Mouse (Mus musculus): ENCODE results near the gene Ercc6.

The Ercc6 gene

DNA sequence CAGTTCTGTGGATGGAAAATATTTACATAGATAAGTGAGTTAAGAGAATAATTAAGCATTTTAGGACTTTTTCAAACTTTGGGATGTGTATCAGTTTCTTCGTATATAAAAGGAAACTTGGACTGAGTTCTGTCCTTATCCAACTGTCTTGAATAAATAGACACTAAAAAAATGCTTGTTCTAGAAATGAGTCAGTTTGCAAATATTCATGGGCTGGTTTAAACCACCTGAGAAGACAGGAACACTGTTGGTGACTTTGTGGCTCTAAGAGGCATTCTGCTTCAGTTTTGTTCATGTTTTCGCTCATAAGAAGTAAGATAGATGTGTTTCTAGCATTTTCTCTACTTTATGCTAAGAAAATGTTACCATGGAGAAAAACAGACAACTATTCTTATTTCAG, 5.2 kb downstream of the Ercc6 start:
- WGBS, result 88% methylated on average over 2 of the region's 2 CpGs

DNA sequence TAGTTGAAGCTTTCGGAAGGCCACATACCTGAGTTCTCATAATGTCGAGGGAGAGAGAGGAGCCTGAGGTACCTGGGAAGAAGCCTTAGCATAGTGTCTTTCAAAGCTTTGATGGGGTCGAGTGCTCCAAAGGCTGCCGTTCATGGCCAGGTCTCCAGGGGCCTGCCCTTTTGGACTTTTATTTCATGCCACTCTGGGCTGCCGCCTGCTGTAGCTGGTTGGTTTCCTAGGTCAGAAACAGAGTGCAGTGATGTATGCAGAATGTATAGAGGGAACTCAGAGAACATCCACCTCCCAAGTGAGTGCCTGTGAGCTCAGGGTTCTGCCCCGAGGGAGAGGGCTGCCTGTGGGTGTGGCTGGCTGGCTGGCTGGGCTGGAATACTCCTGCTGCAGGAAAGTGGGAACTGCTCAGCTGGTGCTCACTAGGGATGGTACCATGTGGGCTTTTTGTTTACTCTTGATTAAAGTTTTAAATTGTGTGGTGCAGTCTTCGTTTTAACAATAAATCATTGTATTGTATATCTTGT, 7.1 kb downstream of the Ercc6 start:
- 81% methylated on average over 7 of the region's 7 CpGs for WGBS

DNA sequence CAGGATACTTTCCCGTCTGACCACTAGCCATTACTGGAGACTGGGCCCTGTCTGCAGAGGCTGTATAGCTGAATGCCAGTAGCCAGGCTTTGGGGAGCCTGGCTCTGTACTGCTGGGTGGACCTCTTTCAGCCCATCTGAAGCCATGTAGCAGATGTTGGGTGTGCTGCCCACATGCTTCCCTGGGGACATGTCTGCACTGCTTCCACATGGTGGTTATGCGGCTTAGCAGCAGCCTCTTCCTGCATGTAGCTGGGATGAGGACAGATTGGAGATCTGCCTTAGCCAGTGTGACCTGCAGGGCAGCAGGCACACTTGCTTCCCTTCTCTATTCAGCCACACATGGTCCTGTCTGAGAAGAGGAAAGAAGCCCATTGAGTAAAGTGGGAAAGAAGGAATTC, 9.0 kb downstream of the Ercc6 start:
- WGBS, result 74% methylated on average over 2 of the region's 2 CpGs

DNA sequence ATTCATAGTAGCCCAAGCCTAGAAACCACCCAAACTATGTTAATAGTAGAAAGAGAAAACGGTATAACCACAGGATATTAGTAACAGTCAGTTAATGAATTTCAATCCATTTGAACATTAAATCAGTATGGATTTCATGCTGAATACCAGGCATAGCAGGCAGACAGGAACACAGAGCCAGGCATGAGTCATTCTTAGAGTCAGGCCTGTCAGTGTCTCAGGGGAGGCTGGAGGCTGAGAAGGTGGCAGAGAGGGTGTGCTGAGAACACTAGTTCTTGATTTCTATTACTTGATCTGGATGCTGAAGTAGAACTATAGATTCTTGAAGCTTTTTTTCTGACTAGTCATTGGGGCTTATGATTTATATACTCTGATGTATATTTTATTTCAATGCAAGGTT, 10.8 kb downstream of the Ercc6 start:
- 89% methylated on average over 1 of the region's 1 CpGs for whole genome bisulfite sequencing

DNA sequence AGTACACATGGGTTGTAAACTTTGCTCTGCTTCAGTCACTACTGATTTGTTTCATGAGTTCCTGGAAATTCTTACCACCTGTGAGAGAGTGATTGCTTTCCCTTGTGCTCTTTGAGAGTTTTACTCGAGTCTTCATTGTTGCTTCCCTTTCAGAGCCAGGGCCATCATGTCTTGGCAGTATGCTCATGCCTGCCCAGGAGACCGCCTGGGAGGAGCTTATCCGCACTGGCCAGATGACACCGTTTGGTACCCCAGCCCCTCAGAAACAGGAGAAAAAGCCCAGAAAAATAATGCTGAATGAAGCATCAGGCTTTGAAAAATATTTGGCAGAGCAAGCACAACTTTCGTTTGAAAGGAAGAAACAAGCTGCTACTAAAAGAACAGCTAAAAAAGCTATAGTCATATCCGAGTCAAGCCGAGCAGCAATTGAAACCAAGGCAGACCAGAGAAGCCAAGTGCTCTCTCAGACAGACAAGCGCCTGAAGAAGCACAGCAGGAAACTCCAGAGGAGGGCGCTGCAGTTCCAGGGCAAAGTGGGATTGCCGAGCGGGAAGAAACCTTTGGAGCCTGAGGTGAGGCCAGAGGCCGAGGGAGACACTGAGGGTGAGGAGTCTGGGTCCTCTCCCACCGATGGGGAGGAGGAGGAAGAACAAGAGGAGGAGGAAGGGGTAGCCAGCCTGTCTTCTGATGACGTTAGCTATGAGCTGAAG, 12.8 kb downstream of the Ercc6 start:
- 58% methylated on average over 14 of the region's 14 CpGs for WGBS

DNA sequence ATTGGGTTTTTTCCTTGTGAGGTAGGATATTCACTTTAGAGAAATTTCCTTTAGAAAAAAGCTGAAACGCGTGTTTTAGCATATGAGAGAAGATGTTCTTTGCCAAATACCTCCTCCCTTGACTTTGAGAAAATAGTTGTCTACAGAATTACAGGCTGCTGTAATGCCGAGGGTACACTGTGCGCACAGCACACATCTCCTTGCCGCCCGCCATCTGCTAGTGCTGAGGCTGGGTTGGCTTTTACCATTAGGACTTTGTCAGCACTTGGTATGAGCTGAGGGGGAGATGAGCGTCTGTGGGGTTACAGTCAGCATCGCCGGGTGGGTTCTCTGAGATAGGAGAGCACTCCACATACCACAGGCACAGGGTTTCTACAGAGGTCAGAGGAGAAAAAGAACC, 13.9 kb downstream of the Ercc6 start:
- WGBS, result 66% methylated on average over 9 of the region's 9 CpGs

DNA sequence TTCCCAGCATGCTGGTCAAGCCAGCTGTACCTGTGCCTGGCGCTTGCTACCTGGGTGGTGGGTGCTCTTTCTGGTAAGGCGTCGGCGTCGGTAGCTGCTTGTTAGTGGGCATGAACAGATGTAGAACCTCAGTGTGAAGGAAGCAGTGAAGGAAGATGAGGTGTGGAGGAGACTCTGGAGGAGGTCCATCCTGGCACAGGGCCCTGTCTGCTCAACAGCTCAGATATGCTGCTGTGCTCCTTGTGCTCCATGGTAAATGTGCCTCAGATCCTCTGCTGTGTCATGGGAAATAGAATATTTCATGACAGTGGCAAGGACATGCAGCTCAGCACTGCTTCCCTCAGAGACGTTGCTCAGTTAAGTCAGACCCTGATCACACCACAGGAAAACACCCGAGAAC, 15.7 kb downstream of the Ercc6 start:
- WGBS, result 49% methylated on average over 7 of the region's 7 CpGs

DNA sequence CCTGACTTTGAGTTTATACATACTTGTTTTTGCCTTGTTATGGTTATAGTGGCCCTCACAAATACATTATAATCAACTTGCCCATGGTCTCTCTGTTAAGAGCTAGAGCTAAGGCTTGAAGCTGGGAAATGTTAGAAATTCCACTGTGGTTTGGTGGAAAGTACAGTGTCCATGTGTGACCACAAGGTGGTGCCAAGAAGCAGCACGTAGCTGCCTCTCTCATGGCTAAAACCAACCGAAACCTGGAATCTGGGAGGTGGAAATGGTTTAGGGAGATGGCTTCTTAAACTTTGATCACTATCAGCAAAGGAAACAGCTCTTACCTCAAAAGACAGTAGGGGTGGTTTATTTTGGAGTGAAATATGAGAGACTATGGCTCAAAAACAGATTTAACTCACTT, 17.6 kb downstream of the Ercc6 start:
- 2% methylated on average over 2 of the region's 2 CpGs for WGBS

DNA sequence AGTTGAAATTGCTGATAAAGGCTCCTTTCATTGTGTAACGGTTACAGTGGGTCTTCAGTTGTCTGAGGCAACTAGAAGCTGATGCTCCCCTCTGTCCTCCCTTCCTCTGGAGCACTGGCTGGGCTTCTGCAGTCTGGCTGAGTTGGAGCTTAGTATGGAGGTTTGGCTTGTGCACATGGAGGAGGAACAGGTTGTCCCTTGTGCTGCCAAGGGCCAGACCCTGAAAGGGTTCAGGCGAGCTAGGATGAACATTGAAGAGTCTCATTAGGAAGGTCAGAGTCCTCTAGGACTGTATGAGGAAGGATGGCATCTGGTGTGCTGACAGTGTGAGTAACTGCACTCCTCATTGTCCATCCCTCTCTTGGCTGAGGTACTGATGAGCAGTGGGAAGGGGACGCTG, 18.1 kb downstream of the Ercc6 start:
- WGBS, result 68% methylated on average over 3 of the region's 3 CpGs

DNA sequence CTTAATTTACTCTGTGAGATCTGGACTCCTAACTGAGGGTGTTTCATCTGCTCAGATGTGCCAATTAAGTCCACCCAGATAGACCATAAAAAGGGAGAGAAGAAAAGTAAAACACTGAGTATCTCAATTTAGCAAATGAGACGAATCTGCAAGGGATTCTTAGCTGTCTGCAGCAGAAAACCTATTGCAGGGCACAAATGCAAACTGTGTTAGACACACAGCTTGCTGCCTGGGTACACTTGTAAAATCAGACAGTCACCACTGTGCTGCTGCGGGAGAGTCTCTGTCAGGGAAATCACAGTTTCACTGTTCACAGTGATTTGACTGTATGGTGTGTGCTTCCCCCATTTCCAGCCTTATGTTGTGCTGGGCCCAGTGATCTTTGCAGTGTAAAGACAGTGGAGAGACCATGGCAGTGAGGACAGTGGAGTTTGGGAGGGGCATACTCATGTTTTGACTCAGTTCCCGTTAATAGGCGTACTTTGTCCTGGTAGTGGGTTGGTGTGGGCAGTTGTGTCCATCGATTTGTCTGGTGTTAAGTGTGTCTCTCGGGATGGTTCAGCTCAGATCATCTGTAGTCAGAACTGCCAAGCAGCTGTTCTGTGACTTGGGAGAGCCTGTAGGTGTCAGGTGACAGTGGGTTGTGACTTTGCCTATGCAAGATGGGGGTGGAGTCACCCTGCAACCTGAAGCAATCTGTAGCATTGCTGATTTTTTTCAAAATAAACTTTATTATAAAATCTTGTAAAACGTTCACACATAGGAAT, 19.2 kb downstream of the Ercc6 start:
- 44% methylated on average over 7 of the region's 7 CpGs for WGBS

DNA sequence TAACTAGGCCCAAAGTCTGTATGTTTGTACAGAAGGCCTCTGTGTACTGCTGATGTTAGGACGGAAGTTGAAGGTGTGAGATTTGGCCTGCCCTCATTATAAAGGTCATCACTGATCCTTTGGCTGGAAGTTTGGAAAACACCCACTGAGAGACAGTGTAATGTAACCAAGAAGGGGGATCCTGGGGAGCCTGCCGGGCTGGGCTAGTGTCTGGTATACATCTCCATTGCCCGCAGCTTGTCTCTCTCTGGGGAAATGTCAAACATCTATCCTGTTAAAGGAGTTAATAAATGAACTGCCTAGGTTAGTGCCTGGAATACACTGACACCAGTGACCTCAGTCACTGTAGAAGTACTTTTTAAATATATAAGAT, 19.8 kb downstream of the Ercc6 start:
- WGBS, result 86% methylated on average over 3 of the region's 3 CpGs

DNA sequence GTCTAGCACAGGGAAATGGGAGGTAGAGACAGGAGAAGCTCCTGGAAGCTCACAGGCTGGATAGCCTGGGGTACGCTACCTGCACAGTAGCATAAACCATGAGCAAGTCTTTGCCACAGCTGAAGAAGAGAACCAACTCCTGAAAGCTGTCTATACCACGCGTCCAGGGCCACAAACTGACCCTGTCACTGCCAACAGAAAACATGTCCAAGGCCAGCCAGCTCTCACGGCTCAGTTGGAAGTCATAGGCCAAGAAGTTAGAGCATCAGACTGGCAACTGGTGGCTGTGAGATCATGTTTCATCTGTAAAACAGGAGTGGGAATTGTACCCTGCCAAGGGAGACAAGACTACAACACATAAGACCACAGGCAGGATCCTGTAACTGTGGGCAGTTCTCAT, 20.3 kb downstream of the Ercc6 start:
- 88% methylated on average over 4 of the region's 4 CpGs for WGBS

DNA sequence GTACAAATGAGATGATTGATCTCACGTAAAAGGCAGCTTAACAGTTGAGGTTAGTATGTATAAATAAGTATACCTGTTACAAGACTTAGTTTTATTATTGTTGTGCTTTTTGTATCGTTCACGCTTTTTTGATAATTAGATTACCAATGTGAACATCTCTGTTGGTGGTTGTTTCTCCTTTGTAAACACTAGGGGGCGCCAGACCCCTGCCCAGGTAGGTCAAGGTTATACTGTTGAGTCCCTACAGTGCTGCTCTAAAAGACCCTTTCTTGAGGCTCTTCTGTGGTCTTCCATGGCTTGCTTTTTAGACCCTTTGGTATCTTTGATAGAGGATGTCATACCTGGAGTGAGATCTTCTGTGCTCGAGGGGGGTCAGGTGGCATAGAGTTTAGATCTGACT, 20.8 kb downstream of the Ercc6 start:
- 74% methylated on average over 5 of the region's 5 CpGs for WGBS

DNA sequence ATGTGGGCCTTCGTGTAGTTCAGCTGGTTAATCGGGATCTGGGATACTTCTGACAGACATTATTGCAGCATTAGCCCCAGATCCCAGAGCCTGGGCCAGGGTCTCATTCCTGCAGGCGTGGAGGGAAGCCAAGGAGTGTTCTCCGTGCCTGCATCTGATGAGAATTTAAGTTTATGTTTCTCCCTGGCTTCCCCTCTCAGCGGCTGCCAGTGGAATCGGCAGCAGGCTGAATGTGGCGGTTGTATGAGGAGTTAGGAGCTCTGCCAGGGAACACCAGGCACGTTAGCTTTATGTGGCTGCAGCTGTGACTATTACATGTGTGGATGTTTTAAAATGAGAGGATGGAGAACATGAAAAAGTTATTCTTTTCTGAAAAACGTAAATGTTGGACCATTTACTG, 23.4 kb downstream of the Ercc6 start:
- WGBS, result 35% methylated on average over 9 of the region's 9 CpGs

DNA sequence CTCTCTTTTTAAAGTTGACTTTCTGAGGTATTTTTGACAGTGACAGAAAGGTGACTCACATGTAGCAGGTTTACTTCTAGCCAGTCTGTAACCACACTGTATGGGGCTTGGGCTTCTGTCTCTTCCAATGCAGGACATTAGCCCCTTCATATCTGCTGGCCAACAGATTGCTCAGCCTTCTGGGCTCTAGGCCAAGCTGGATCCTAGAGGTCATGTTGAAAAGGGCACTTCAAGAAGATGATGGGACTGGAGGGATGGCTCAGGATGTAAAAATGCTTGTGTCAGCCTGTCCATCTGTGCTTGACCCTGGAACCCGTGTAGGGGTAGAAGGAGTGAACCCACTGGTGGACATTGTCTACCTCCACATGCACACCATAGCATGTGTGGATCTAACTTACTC, 24.8 kb downstream of the Ercc6 start:
- WGBS, result 84% methylated on average over 1 of the region's 1 CpGs

DNA sequence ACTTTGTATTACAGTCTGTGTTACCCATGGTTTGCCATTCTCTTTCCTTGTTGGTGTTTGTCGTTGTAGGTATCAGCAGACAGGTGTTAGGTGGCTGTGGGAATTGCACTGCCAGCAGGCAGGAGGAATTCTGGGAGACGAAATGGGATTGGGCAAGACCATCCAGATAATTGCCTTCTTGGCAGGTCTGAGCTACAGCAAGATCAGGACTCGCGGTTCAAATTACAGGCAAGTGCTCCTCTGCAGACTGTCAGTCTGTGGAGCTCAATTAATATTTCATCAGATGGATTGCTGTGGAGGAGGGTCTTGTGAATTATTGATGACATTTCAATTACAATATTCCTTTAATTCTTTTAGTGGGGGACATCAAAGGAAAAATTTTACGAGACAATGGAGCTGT, 33.4 kb downstream of the Ercc6 start:
- WGBS, result 88% methylated on average over 5 of the region's 5 CpGs

DNA sequence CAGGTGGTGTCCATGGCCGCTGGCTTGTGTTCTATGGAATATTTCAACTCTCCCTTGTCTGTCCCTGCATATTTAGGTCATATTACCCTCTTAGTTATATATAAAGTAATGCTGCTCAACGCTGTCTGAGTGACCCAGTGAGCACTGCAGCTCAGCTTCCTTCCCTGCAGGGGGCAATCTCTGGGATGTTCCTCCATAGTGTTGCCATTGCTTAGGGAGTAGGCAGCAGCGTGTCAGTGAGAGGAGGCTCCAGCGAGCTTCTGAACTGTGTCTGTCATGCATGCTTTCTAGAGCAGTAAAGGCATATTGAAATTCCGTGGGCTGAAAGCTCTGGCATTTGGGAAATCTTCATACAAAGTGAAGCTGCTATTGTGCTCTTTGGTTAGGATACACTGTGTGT, 38.5 kb downstream of the Ercc6 start:
- 68% methylated on average over 5 of the region's 5 CpGs for WGBS

DNA sequence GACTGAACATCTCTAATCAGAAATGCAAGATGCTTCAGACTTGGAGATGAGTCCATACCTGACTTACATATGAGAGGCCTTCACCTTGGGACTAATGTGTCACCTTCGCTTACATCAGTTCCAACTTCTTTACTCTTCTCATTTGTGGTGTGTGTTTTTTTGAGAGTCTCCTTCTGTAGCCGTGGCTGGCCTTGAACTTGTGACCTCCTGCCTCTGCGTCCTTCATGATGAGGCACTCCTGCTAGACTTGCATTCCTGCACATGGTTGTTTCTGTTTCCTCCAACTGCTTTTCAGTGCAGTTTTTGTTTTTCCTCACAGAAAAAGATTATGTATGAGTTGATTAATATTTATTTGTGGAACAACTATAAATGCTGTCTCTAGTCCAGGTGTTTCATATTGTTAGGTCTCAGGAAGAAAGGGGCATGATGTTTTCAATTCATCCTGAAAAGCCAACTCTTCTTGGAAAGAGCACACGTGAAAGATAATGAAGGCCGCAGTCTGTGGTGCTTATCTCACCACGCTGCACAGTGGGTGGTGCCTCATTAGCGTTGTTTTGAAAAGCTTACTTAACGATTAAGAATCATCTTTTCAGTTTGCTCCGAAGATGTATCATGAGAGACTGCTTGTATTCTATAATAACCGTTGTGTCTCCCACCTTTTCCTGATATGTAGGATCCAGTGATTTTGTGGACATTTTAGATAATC, 40.0 kb downstream of the Ercc6 start:
- 77% methylated on average over 10 of the region's 10 CpGs for WGBS

DNA sequence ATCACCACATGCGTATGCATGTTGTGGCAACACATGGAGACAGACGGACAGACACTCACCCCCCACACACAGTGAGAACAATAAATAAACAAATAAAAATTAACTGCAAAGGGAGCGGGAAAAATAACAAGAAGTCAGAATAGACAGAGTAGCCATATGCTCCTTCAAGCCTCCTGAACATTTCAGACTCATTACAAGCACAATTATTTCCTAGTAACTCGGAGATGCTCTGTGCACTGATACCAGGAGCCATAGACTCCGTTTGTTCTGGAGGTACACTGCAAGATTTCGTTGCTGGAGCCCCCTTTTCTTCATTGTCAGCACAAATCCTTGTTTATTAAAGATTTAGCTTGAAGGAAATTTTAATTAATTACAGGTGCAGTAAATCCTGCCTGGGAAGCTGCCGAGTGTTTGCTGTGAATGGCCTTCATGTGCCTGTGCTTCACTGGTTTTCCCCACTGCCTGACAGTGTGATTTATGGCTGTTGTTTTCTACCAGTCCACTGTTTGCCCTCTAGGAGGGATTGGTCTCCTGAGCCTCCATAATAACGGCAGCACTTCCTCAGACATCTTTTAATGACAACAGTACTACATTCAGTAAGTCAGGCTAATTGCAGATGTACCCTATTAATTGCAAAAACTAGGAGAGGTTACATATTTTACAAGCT, 41.7 kb downstream of the Ercc6 start:
- 80% methylated on average over 8 of the region's 8 CpGs for WGBS

DNA sequence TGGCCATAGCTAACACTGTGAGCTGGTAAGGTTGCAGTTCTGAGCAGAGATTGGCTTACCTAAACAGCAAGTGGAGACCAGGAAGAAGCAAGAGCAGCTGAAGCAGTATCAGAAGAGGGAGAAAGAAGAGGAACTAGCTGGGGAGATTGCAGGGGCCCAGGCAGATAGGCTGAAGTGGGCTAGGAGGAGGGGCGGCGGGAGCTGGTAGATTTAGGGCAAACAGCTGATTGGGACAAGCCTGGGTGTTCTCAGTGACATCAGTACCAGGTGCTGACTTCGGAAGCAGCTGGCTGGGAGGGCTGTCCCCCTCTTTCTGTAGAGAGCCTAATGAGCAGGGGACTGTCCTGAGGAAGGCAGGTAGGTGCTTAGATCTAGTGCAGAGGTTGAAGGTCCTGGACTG, 48.1 kb downstream of the Ercc6 start:
- WGBS, result 99% methylated on average over 3 of the region's 3 CpGs

DNA sequence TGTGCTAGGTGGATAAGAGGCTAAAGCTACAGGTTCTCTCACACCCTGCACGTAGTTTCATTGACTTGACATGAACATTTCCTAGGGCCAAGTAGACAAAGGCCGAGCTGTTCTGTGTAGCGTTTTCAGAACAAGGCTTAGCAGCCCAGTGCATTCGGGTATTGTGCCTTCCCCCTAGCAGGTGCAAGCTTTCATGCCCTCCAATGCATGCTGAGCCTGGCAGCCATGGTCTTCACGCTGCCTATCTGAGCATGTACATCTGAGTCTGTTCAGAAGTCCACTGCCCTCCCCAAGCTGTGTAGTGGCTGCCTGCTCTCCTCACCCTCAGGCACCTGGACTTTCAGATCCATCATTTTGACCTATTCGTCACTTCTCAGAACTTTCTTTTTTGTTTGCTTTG, 50.3 kb downstream of the Ercc6 start:
- WGBS, result 84% methylated on average over 6 of the region's 6 CpGs

DNA sequence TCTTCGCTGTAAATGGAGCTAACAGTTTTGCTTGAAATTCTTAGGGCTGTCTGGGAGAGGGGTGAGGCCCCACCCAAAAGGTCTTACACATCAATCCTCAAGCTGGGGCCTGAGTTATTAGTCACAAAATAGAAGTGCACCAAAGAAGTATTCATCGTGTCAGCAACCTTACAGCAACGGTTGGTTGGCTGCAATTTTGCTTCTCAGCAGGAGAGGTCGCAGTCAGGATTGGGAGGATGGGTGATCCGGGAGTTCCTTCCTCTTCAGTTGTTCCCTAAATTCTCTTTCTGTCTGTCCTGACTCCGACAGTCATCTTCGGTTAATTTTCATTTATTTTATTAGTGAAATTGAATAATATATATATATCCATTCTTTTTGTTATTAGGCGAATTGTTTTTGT, 59.2 kb downstream of the Ercc6 start:
- WGBS, result 64% methylated on average over 8 of the region's 8 CpGs
